Mouse (Mus musculus) ES-E14 (cell line): ENCODE data around the gene Col9a2. TPM values are rescaled to one million over a fixed set of nuclear protein-coding genes. Genes with fewer than 3 reads are reported as not detected.

Source experiments
- DNase-seq: peaks from one replicate; pipeline ENCODE4 v3.0.0-alpha.2; 2013; ENCODE audit warnings: low read depth, low spot score
- H3K27ac ChIP-seq: 2 replicates; pipeline ENCODE4 v1.5.1; 2012; ENCODE audit warnings: low read depth, mild to moderate bottlenecking, low read length, moderate library complexity, mixed read lengths; ENCODE audit not compliant: poor library complexity, insufficient read depth, severe bottlenecking
- H3K36me3 ChIP-seq: 2 replicates; pipeline ENCODE4 v1.6.1; 2012; ENCODE audit warnings: mild to moderate bottlenecking, low read length, moderate library complexity, mixed read lengths; ENCODE audit not compliant: control insufficient read depth, poor library complexity, insufficient read depth, severe bottlenecking
- H3K4me1 ChIP-seq, 2 experiments: fragments of 150-350 bp in 1 of 2; sonication (generic) in 1 of 2; 2 replicates each; pipeline ENCODE4 v1.6.1; 2012; ENCODE audit warnings: low read length in 2 of 2, mild to moderate bottlenecking in 1 of 2, mixed read lengths in 1 of 2; ENCODE audit not compliant: control insufficient read depth in 2 of 2, insufficient read depth in 2 of 2, poor library complexity in 1 of 2
- H3K4me3 ChIP-seq, 2 experiments: fragments of 150-350 bp in 1 of 2; sonication (generic) in 1 of 2; 2 replicates each; pipeline ENCODE4 v1.5.1; 2012; ENCODE audit warnings: low read length in 2 of 2, low read depth in 1 of 2, mild to moderate bottlenecking in 1 of 2, mixed read lengths in 1 of 2; ENCODE audit not compliant: insufficient read depth in 1 of 2, poor library complexity in 1 of 2, severe bottlenecking in 1 of 2
- H3K9ac ChIP-seq: 2 replicates; pipeline ENCODE4 v1.6.1; 2012; ENCODE audit warnings: low read depth, mild to moderate bottlenecking, low read length, mixed read lengths; ENCODE audit not compliant: poor library complexity, insufficient read depth, severe bottlenecking
- H3K9me3 ChIP-seq: fragments of 150-350 bp; sonication (generic); 2 replicates; pipeline ENCODE4 v1.6.1; 2012; ENCODE audit warnings: low read depth, mild to moderate bottlenecking, low read length; ENCODE audit not compliant: control insufficient read depth, insufficient read depth
- CHD2 ChIP-seq: IDR thresholded peaks from 2 replicates; pipeline ENCODE4 v1.6.1; 2014; ENCODE audit warnings: mild to moderate bottlenecking, low read depth, low read length, inconsistent platforms
- HCFC1 ChIP-seq: IDR thresholded peaks from 2 replicates; pipeline ENCODE4 v1.6.1; 2012; ENCODE audit warnings: low read length, inconsistent platforms, borderline replicate concordance; ENCODE audit not compliant: insufficient read depth
- MAFK ChIP-seq: IDR thresholded peaks from 2 replicates; pipeline ENCODE4 v1.6.1; 2014; ENCODE audit warnings: mild to moderate bottlenecking, low read depth, low read length, inconsistent platforms; ENCODE audit not compliant: insufficient read depth
- ZC3H11A ChIP-seq: IDR thresholded peaks from 2 replicates; pipeline ENCODE4 v1.6.1; 2012; ENCODE audit warnings: low read depth, mild to moderate bottlenecking, inconsistent platforms, low read length, borderline replicate concordance
- ZNF384 ChIP-seq: IDR thresholded peaks from 2 replicates; pipeline ENCODE4 v1.6.1; 2012; ENCODE audit warnings: low read depth, low read length, inconsistent platforms
- in situ Hi-C, 2 experiments: fragments of 600-800 bp; cut with MboI; formaldehyde crosslinking; loops; one replicate each; pipeline ENCODE4 v1.15.1; 2025; ENCODE audit warnings: low sequenced_read_pairs in 2 of 2, inconsistent platforms in 1 of 2; ENCODE audit not compliant: unreplicated experiment in 2 of 2
- total RNA-seq: library from RNA; depleted of rRNA; stranded (reverse); fragments of 300-350 nt; gene quantifications from 2 replicates; pipeline ENCODE4 v1.2.3, GENCODE M21; 2012

Col9a2 gene
- total RNA-seq, 1 experiment = 29.4 TPM

GRCm38 (mm10) chr4:121018250-121018649 is 20.9 kb upstream of the Col9a2 start:
- DNase-seq = no peak
- in situ Hi-C loops = no loop called here
- TF ChIP-seq ZC3H11A (no peak), HCFC1 (no peak), MAFK (no peak), CHD2 (no peak), ZNF384 (no peak)
- Histone ChIP-seq H3K9ac (no peak overlapping the region), H3K27ac (no peak overlapping the region), H3K4me1 (peaks cover 0 to 11% of the 10 kb centered on the region in 2 experiments; a peak in 2 of 4 replicates), H3K36me3 (no peaks in the 10 kb centered on the region), H3K9me3 (no peaks in the 10 kb centered on the region), H3K4me3 (no peak overlapping the region)

GRCm38 (mm10) chr4:121020040-121020790 is 19.0 kb upstream of the Col9a2 start:
- in situ Hi-C loops = no loop called here
- Histone ChIP-seq H3K36me3 (no peaks in the 10 kb centered on the region), H3K4me1 (peaks cover 1 to 11% of the 10 kb centered on the region in 2 experiments; a peak in 2 of 4 replicates), H3K27ac (no peak overlapping the region), H3K4me3 (no peak overlapping the region), H3K9ac (no peak overlapping the region), H3K9me3 (no peaks in the 10 kb centered on the region)
- DNase-seq = no peak
- no peak for TF ChIP-seq ZNF384
- no peak for TF ChIP-seq ZC3H11A
- no peak for TF ChIP-seq MAFK
- no peak for TF ChIP-seq HCFC1
- TF ChIP-seq CHD2 = no peak

GRCm38 (mm10) chr4:121021911-121022310 is 17.3 kb upstream of the Col9a2 start:
- DNase-seq = no peak
- in situ Hi-C loops = no loop called here
- no peak overlapping the region for H3K27ac ChIP-seq
- TF ChIP-seq CHD2 = no peak
- TF ChIP-seq ZNF384 = no peak
- TF ChIP-seq HCFC1 = no peak
- no peak for TF ChIP-seq MAFK
- no peak for TF ChIP-seq ZC3H11A
- H3K4me1 ChIP-seq = peaks cover 1 to 10% of the 10 kb centered on the region in 2 experiments; a peak in 2 of 4 replicates
- no peaks in the 10 kb centered on the region for H3K9me3 ChIP-seq
- H3K4me3 ChIP-seq = no peak overlapping the region
- no peak overlapping the region for H3K9ac ChIP-seq
- H3K36me3 ChIP-seq = no peaks in the 10 kb centered on the region

GRCm38 (mm10) chr4:121023464-121023863 is 15.7 kb upstream of the Col9a2 start:
- Histone ChIP-seq H3K9me3 (no peaks in the 10 kb centered on the region), H3K4me3 (no peak overlapping the region), H3K36me3 (no peaks in the 10 kb centered on the region), H3K9ac (no peak overlapping the region), H3K4me1 (peaks cover 1 to 9% of the 10 kb centered on the region in 2 experiments; a peak in 2 of 4 replicates), H3K27ac (no peak overlapping the region)
- DNase-seq = no peak
- in situ Hi-C loops = no loop called here
- TF ChIP-seq MAFK (no peak), ZNF384 (no peak), ZC3H11A (no peak), HCFC1 (no peak), CHD2 (no peak)

- H3K9ac ChIP-seq = no peak overlapping the region
- H3K4me1 ChIP-seq = peaks cover 3 to 9% of the 10 kb centered on the region in 2 experiments; a peak in 2 of 4 replicates
- no peak for DNase-seq
- no peaks in the 10 kb centered on the region for H3K9me3 ChIP-seq
- TF ChIP-seq ZC3H11A (no peak), MAFK (no peak), HCFC1 (no peak), ZNF384 (no peak), CHD2 (no peak)
- H3K4me3 ChIP-seq = no peak overlapping the region
- H3K27ac ChIP-seq = no peak overlapping the region
- in situ Hi-C loops = no loop called here
- H3K36me3 ChIP-seq = no peaks in the 10 kb centered on the region
These were observed 15.2 kb upstream of the Col9a2 start for GRCm38 (mm10) chr4:121023941-121024340.
